In genomic region chr15:61913546-61914160, GRCm38 (mm10) we compare ENCODE assay signal across 18 mouse cellular contexts.
A peak's percentile ranks its signal among the peaks of the same experiment; 100 is the strongest.
DNase-seq lines count a peak whose midpoint lies in the region; ATAC-seq and TF ChIP-seq lines count a peak whose summit lies in the region.
"Had no signal": no experiment of that assay in that cellular context is flagged by ENCODE, and none has a peak within 500 bp of the region (broad histone marks: within the 10 kb centered on the region; RNA-seq: fewer than 3 reads in every experiment).

No protein-coding gene starts in this region.

- no peaks in the 10 kb centered on the region for H3K27me3 ChIP-seq in lung, postnatal 0 days (replicated peaks; ENCODE audit: insufficient read depth, low read length)
- H3K27me3 ChIP-seq in stomach, postnatal 0 days (ENCODE audit: control insufficient read depth, insufficient read depth, low read length), result no peaks in the 10 kb centered on the region
- H3K27me3 ChIP-seq in hindbrain, embryonic 14.5 days (ENCODE audit: control insufficient read depth, insufficient read depth, low read length), result no peaks in the 10 kb centered on the region
- H3K27me3 ChIP-seq: CH12.LX; forebrain, embryonic 15.5 days; liver, embryonic 12.5 days; neural tube, embryonic 12.5 days; stomach, embryonic 15.5 days had no signal

- H3K4me3 ChIP-seq in lung, postnatal 0 days (ENCODE audit: low read depth, low read length), result no peak overlapping the region
- no peak overlapping the region for H3K4me3 ChIP-seq in stomach, postnatal 0 days (ENCODE audit: low read depth, low read length)
- H3K4me3 ChIP-seq in hindbrain, embryonic 14.5 days (replicated peaks; ENCODE audit: low read length), result no peak overlapping the region
- H3K4me3 ChIP-seq: forebrain, embryonic 15.5 days; heart, adult 2 months; liver, embryonic 12.5 days; neural tube, embryonic 12.5 days; stomach, embryonic 15.5 days had no signal

- DNase-seq in adrenal gland, postnatal 14 days, result peak; percentile 22
- DNase-seq in adrenal gland, adult 8-10 months, result no peak
- peak; percentile 5 to 26 for DNase-seq in lung, adult 18-20 months
- DNase-seq in lung, postnatal 0 days (ENCODE audit: low spot score), result no peak
- DNase-seq in fat pad, adult 2 months (ENCODE audit: extremely low read depth, low read depth, low spot score), result peak; percentile 97
- DNase-seq in stomach, postnatal 0 days (ENCODE audit: low spot score), result peak; percentile 17
- no peak for DNase-seq in hindbrain, embryonic 14.5 days (ENCODE audit: low spot score)
- no peak for DNase-seq in MN1 (ENCODE audit: low spot score)
- DNase-seq: heart, adult 2 months; kidney, adult 8-10 months; layer of hippocampus, postnatal 36 days; thymus, postnatal 36 days had no signal

- 79% methylated on average over 7 of the region's 7 CpGs for WGBS in lung, postnatal 0 days
- 67% methylated on average over 7 of the region's 7 CpGs for WGBS in stomach, postnatal 0 days
- 82% methylated on average over 7 of the region's 7 CpGs for WGBS in hindbrain, embryonic 14.5 days

- no peak overlapping the region for H3K4me2 ChIP-seq in lung, postnatal 0 days (replicated peaks; ENCODE audit: low read depth, low read length)
- no peak overlapping the region for H3K4me2 ChIP-seq in stomach, postnatal 0 days (replicated peaks; ENCODE audit: low read depth)
- H3K4me2 ChIP-seq in hindbrain, embryonic 14.5 days (replicated peaks), result no peak overlapping the region
- H3K4me2 ChIP-seq: forebrain, embryonic 15.5 days; liver, embryonic 12.5 days; neural tube, embryonic 12.5 days; stomach, embryonic 15.5 days had no signal

- no peak overlapping the region for H3K27ac ChIP-seq in lung, postnatal 0 days (ENCODE audit: low read length)
- no peak overlapping the region for H3K27ac ChIP-seq in stomach, postnatal 0 days (replicated peaks)
- no peak overlapping the region for H3K27ac ChIP-seq in hindbrain, embryonic 14.5 days
- H3K27ac ChIP-seq: forebrain, embryonic 15.5 days; heart, adult 2 months; liver, embryonic 12.5 days; neural tube, embryonic 12.5 days; stomach, embryonic 15.5 days had no signal

- H3K9ac ChIP-seq in lung, postnatal 0 days (replicated peaks; ENCODE audit: low read depth), result no peak overlapping the region
- no peak overlapping the region for H3K9ac ChIP-seq in stomach, postnatal 0 days (ENCODE audit: low read length)
- H3K9ac ChIP-seq in hindbrain, embryonic 14.5 days, result no peak overlapping the region
- H3K9ac ChIP-seq: forebrain, embryonic 15.5 days; liver, embryonic 12.5 days; neural tube, embryonic 12.5 days; stomach, embryonic 15.5 days had no signal

- no peaks in the 10 kb centered on the region for H3K4me1 ChIP-seq in lung, postnatal 0 days (ENCODE audit: insufficient read depth, low read depth, low read length)
- H3K4me1 ChIP-seq in stomach, postnatal 0 days (replicated peaks; ENCODE audit: control insufficient read depth, insufficient read depth), result no peaks in the 10 kb centered on the region
- no peaks in the 10 kb centered on the region for H3K4me1 ChIP-seq in hindbrain, embryonic 14.5 days (replicated peaks; ENCODE audit: control insufficient read depth, insufficient read depth, low read length)
- H3K4me1 ChIP-seq: forebrain, embryonic 15.5 days; liver, embryonic 12.5 days; neural tube, embryonic 12.5 days; stomach, embryonic 15.5 days had no signal

- H3K9me3 ChIP-seq in lung, postnatal 0 days (ENCODE audit: low read length), result no peaks in the 10 kb centered on the region
- no peaks in the 10 kb centered on the region for H3K9me3 ChIP-seq in stomach, postnatal 0 days (ENCODE audit: control insufficient read depth, low read length)
- H3K9me3 ChIP-seq in hindbrain, embryonic 14.5 days (ENCODE audit: control insufficient read depth, low read length), result no peaks in the 10 kb centered on the region
- H3K9me3 ChIP-seq: forebrain, embryonic 15.5 days; liver, embryonic 12.5 days; neural tube, embryonic 12.5 days; stomach, embryonic 15.5 days had no signal

- H3K36me3 ChIP-seq in lung, postnatal 0 days (ENCODE audit: insufficient read depth, low read length), result no peaks in the 10 kb centered on the region
- H3K36me3 ChIP-seq in stomach, postnatal 0 days (ENCODE audit: control insufficient read depth, insufficient read depth, low read length), result no peaks in the 10 kb centered on the region
- no peaks in the 10 kb centered on the region for H3K36me3 ChIP-seq in hindbrain, embryonic 14.5 days (replicated peaks; ENCODE audit: control insufficient read depth, insufficient read depth)
- H3K36me3 ChIP-seq: forebrain, embryonic 15.5 days; liver, embryonic 12.5 days; neural tube, embryonic 12.5 days; stomach, embryonic 15.5 days had no signal

- no peak for TF ChIP-seq CTCF in lung, postnatal 0 days (IDR thresholded peaks at IDR 0.05)
- no peak for TF ChIP-seq CTCF in stomach, postnatal 0 days (IDR thresholded peaks at IDR 0.05; ENCODE audit: low read depth)

- ATAC-seq in lung, postnatal 0 days, result no peak
- 0 out of 2 replicates have a peak, but pooled peaks have one; percentile 29 for ATAC-seq in stomach, postnatal 0 days (ENCODE audit: low FRiP score, low TSS enrichment)
- no peak for ATAC-seq in hindbrain, embryonic 14.5 days (ENCODE audit: low FRiP score)
- ATAC-seq: forebrain, embryonic 15.5 days; hindbrain, embryonic 16.5 days; liver, embryonic 12.5 days had no signal

- no peak for TF ChIP-seq EP300 in lung, postnatal 0 days (IDR thresholded peaks at IDR 0.05)
- TF ChIP-seq EP300 in stomach, postnatal 0 days (optimal IDR thresholded peaks at IDR 0.05), result no peak

Comparison
In these comparisons a context has a peak if more than half of its experiments do, and no peak if none do; other contexts are left out.
1. DNase-seq: peak in adrenal gland, postnatal 14 days (single experiment), lung, adult 18-20 months (2 of 2), fat pad, adult 2 months (single experiment) and stomach, postnatal 0 days (single experiment); none in adrenal gland, adult 8-10 months (single experiment), lung, postnatal 0 days (single experiment), hindbrain, embryonic 14.5 days (single experiment) and MN1 (single experiment).